Mouse (Mus musculus): ENCODE results near the gene Foxp1. TPM values are rescaled to one million over a fixed set of nuclear protein-coding genes. Genes with fewer than 3 reads are reported as not detected.

Gene Foxp1
- total RNA-seq, 4 experiments from 2014 or later, result 90.9 to 101 (median 95.2) TPM

DNA sequence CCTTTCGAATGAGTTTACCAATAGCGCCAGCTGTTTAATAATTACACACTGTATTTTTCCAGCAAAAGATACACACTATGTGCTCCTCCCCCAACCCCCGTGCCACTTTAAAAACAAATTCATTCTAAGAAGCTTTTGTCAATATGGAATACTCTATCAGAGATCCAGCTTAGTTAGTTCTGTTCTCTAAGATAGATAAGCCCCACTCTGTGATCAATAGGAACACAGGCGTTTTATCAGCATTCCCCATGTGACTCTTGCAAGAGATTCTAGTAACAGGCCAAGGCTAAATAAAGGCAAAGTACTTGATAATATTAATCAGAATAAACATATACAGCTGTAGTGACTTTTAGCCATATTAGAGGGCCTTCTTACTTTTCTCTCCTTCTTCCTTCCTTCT, 368.8 kb downstream of the Foxp1 start:
- DNase-seq (ENCODE audit: low spot score in 2 of 2), result no peak

DNA sequence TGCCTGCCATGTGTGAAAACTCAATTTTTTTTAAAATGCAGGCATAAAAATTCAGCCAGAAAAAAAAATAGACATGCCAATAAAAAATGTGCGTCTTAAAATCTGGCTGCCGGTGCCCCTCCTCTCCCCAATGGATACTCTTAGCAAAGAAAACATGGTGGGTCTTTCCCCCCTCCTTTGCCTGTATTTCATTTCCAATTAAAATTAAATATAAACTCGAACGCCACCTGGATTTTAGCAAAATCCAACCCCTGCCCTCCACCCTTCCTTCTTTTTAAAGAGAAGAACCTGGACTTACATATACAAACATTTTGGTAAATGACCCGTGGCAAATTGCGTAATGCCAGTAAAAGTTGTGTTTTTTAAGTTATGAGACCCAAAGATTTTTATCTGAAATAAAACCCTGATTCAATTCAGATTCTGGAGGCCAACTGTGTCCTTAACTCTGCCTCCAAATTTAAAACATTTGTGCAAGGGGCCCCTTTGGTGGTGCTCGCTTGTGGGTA, 376.1 kb downstream of the Foxp1 start:
- DNase-seq (ENCODE audit: low spot score in 2 of 2), result no peak

DNA sequence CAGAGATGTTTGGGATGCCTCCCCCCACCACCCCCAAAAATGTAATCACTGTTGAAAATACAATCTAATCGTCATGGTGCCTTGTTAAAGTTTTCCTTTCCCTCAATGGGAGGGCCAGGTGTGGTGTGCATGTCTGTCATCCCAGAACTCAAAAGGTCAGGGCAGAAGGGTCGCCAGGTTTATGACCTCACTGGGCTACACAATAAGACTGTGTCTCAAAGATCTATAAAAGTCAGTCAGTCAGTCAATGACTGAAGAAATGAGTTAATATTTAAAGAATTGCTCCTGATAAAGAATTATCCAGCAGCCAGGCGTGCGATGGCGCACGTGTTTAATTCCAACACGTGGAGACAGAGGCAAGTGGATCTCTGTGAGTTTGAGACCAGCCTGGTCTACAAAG, 377.5 kb downstream of the Foxp1 start:
- no peak for DNase-seq (ENCODE audit: low spot score in 2 of 2)

DNA sequence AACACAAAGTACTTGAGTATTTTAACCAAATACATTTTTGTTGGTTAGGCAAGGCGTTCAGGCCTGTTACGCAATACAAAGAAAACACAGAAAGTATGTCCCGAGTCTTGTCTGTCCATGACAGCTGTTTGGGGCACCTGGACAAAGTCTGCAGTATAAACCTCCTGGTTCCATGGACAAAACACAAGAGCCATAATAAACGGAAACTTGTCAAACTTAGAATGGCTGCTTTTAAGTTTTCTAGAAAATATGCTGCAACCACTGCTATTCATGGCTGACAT, 378.8 kb downstream of the Foxp1 start:
- DNase-seq (ENCODE audit: low spot score in 2 of 2), result no peak

DNA sequence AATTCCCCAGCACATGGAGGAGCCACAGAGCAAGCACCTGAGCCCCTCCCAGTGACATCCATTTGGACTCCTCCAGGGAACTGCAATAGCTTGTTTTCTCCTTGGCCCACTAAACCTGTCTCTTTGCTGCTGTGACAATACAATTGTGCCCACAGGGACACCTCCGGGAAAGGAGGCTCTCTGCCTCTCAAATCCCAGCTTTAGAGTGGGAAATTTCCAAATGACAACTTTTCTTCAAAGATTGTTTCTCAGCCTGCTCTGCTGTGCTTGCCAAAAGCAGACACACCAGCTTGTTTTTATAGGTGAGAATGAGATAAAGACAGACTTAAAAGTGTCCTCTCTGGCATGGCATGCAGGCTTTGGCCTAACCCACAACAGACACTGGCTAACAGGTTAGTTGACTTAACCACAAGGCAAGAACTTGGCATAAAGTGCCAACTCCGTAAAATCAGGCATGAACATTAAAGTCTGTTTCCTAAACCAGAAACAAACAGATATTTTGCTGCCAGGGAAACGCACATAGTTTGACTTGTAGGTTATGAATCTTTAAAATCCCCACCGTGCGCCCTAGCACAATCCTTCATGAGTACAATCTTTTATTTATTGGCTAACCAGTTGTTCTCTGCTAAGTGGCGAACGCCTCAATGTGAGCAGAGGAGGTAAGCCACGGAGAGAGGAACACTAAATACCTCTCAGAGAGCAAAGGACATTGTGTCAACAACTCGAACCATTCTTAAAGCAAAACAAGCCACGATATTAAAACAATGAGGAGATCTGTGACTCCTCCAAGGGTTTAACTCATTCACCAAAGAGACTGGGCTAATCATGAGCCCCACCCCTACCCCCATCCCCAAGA, 379.4 kb downstream of the Foxp1 start:
- no peak for DNase-seq (ENCODE audit: low spot score in 2 of 2)

DNA sequence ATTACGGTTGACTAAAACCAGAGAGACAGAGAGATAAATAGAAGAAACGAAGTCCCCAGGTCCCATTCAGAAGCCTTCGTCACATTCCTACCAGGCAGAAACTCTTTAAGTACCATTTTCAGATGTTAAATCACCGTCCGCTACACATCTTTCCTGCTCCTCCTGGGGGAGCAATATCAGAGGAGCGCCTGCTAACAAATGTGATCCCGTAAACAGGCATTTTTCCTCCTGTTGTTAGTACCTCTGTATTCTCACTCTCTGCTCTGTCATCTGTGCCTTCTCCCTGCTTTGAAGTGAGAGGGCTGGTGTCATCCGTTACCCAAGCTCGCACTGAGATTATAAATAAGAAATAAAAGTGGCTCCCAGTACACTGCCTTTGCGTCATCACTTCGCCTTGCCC, 384.5 kb downstream of the Foxp1 start:
- no peak for DNase-seq (ENCODE audit: low spot score in 2 of 2)

DNA sequence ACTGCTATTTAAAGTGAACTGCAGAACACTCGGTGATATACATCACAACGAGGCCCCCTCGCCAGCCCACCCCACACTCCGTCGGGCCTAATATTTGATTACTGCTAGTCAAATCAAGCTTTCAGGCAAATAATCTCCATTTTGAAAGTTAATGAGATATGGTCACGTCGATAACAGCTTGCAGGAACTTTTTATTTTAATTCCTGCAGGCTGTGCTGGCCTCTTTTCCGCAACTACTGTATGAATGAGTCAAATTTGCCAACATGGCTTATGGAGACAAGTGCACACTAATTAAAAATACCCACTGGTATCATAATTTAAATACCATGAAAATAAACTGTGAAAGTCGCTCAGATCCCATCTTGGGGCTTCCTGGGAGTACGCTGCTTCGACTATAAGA, 385.4 kb downstream of the Foxp1 start:
- no peak for DNase-seq (ENCODE audit: low spot score in 2 of 2)

DNA sequence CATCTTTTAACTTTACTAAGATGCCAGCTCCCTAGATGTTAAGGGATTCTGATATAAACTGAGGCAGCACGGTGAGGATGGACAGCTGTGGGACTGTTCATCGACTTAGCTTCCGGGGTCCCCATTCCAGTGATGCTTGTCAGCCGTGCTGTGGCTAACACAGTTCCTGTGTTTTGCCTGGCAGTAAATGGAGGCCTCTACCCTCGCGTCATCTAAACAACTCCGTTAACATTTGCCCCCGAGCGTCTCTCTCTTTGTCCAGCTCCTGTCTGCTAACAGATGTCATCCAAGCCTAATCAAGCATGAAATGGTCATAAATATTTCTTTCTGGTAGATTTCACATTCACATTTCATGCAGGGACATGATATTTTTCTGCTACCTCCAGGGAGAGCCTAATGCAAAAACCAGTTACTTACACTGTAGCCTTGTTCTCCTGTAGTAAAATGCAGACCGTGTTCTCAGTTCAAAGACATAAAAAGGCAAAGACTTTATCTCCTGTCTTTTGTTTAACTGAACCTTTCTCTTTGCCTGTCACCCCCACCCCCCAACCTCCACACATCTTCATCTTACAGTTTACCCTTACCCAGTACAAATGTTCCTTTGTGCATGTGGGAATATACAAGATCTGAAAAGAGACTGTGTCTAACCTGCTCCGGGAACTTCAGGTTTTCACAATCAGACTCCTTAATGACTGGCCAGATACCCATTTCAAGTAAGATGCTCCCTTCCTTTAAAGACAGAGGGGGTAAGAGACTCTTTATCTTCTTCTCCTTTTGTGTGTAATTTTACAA, 386.4 kb downstream of the Foxp1 start:
- no peak for DNase-seq (ENCODE audit: low spot score in 2 of 2)

DNA sequence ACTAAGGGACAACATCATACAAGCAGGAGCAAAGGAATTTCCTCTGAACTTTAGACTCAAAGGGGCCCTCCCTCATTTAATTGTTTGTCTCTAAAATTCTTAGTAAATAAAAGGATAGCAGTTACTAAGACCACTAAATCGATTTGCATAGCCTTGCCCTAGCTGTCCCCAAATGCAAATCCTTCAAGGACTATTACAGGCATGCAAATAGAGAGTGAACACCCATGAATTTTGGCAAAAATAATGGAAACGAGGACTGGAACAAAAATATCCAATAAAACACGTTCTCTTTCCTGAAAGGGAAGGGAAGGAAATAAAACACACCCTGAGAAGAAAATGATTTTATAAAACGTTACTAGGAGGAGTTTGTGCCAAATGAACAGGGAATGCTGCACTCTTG, 390.7 kb downstream of the Foxp1 start:
- DNase-seq (ENCODE audit: low spot score in 2 of 2), result no peak

DNA sequence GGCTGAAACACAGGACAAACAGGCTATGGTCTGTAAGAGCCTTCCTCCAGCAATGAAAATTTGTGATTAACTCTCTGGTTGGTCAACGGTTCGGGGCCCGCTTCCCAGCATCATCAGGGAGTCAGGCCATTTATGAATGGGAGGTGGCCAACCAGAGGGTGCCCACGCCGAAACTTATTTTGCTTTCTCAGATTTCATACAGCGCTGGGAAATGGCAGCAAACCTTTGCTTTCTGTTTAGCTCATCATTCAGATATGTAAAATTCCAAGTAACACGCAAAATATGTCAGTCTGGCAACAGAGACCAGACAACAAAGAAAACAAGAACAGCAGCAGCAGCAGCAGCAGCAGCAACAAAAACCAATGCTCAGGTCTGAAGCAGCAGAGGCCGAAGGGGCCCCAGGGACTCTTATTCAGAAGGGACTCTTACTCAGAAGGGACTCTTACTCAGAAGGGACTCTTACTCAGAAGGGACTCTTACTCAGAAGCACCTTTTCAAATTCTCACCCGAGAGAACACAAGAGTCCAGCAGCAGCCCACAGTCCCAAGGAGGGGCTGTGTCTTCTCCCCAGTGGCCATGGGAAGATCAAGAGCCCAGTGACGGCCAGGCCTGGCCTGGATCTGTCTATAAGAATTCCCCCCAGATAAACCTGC, 391.6 kb downstream of the Foxp1 start:
- DNase-seq (ENCODE audit: low spot score in 2 of 2), result no peak

DNA sequence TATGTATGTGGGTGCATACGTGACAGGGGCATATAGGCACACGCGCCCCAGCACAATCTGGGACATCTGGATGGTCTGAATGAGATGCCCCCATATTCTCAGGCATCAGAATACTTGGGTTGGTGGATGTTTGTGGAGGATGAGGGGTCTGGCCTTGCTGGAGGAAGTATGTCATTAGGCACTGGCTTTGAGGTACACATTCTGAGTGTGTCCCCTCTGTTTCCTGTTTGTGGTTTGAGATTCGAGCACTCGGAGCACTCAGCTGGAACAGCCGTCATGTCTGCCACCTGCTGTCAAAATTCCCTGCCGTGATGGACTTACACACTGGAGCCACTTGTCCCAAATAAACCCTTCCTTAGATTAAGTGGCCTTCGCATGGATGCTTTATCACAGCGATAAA, 395.8 kb downstream of the Foxp1 start:
- DNase-seq (ENCODE audit: low spot score in 2 of 2), result no peak

DNA sequence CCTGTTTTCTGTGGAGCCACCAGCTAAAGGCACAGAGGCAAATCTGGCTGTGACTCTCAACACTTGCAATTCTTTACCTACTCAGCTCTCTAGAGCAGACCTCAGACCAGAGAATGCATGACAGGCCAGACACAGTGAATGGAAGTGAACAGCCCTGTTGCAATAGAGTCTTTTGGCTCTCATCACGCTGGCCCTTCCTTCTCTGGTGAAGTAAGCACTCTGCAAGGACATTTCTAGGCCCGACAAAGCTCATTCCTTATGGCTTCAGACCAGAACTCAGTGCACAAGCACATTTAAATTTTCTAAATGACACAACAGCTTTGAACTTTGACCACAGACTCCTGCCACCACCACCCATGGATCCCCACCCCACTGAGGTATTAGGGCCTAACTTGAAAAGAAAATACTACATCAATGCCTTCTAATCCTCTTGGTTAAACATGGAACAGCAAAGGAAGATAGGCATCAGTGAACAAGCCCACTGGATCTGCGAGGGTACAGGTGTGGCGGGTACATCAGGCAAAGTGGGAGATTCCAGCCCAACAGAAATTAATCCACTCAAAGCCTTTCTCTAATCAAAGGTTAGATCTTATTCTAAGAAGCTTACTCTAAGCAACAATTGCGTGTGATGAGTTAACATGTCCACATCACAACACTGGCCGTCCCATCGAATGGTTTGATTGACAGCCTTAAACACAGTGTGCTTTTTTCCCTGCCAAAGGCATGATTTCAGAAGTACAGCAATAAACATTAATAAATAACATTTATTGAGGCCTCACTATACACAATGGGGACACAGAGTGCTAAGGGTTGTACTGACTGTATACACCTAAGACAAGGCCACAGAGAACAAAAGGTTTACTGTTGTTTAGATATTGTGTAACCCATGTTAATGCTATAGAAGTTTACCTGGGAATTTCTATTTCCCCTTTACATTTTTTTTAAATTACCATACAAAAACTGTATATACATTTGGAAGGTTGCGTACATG, 401.4 kb downstream of the Foxp1 start:
- no peak for DNase-seq (ENCODE audit: low spot score in 2 of 2)

DNA sequence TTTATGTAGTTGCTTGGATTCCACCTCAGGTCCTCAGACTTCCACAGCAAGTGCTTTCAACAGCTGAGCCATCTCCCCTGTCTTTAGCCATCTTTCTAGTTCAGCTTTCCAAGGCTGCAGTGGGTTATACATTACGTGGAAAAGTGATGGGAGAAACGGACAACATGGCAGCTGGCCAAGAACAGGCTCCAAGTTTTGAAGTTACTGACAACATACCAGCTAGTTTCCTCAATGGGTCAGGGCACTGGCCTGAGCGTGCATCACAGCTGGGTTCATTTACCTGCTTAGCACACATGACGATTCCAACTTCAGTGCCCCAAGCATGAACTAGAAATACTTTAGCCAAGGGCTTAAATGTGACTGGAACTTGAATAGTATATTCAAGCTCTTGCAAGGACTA, 404.0 kb downstream of the Foxp1 start:
- no peak for DNase-seq (ENCODE audit: low spot score in 2 of 2)

DNA sequence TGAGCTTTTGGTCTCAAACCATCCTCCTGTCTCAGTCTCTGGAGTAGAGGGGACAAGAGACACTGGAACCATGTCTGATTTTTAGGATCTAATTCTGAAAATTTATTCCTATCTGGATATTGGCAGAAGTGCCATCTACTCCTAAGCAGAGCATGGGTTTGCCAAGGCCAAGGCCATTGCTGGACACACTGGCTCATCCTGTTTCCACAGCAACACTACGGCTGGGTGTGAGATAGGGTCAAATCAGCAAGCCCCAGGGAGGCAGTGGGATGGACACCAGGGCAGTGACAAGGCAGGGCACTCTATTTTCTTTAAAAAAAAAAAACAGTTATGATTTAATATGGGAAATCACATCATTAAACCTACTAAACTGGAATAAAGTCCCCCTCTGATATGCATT, 405.1 kb downstream of the Foxp1 start:
- no peak for DNase-seq (ENCODE audit: low spot score in 2 of 2)

DNA sequence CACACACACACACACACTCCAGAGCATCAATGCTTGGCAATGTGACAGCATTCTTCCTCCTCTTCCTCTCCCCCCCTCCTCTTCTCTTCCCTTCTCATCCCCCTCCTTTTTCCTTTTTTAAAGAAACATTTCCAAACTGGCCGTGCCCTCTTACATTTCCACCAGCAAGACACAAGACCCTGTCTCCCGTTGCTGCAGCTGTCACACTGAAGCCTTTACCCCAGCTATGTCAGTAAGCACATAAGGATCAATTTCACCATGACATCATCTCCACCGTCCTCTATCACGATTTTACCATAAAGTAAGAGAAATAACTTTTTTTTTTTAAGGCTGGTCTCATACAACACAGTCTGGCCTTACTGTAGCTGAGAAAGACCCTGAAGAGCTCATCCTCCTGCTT, 410.7 kb downstream of the Foxp1 start:
- no peak for DNase-seq (ENCODE audit: low spot score in 2 of 2)

DNA sequence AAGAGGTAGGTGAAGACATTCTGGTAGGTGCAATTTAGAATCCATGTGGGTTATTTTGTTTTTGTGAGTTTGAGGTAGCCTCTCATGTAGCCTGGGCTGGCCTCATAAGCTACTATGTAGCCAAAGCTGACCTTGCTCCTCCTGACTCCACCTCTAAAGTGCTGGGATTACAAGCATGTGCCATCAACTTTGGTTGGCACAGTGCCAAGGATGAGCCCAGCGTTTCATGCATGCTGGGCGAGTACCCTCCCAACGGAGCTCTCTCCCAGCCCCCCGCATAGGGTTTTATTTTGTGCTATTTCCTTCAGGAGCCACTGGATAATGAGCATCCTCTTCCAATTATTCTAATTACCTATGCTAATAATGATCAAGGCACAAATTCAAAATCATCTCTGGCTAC, 414.1 kb downstream of the Foxp1 start:
- no peak for DNase-seq (ENCODE audit: low spot score in 2 of 2)

DNA sequence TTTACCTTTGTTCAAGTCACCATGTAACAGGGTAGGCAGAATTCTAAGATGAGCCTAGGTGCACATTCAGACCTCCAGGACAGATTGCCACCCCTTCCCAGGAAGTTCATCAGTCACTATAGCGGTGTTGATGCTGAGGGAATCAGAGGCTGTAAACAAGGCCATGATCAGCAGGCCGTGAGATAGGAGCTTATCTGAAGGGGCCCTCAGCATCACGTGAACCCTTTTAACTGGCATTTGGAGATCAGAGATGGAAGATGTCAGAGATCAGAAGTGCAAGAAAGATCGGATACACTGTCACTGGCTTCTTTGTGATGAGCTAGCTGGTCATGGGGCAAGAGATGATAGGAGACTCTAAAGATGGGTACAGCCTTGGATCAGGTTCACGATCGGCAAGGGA, 414.8 kb downstream of the Foxp1 start:
- no peak for DNase-seq (ENCODE audit: low spot score in 2 of 2)

DNA sequence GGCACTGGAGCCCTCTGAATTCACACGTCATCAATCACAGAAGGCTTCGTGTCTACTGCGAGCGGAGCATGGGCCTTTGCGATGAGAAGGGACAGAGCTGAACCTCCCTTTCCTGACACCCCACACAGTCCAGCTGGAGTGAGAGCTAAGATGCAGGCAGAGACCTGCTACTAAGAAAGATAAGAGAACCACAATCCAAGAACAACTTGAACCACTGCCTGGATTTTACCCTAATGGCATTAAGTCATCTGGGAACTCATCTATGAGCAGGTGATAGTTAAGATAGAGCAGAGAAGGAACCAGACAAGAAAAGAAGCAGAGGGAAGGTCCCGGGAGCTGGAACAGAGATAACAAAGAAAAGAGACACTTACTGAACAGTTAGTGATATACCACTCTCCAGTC, 415.4 kb downstream of the Foxp1 start:
- DNase-seq (ENCODE audit: low spot score in 2 of 2), result no peak

DNA sequence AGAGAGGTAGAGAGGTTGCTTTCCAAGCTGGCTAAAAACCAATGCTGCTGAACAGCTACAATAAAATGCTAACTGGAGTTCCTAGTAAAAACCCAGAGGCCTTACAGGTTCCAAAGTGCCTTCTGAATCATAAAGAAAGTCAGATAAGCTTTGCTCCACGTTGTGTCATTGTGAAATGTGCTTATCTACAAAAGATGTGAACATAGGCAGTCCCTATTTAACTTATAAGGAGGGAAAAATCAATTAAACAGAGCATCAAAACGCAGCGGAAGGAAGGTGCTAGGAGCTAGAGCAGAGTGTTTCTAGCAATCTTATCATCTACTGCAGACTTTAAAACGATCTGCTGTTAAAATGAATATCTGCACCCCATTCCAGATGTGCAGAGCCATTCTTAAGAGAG, 416.5 kb downstream of the Foxp1 start:
- no peak for DNase-seq (ENCODE audit: low spot score in 2 of 2)

DNA sequence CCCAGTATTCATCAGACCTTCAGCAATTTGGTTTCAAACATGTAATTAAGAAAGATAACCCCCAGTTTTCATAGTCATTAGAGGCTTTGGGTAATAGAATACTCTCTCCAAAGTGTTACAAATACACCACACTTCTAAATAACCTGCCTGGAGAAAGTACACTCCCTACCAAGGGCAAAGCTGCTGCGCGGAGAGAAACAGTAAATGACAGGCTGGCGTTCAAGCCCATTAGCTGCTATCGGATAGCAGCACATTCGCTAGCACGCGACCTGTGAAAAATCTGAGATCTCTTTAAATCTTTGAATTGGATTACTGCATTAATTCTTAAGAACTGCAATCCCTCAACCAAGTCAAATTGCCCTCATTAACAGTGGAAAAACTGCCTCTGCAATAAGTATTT, 418.1 kb downstream of the Foxp1 start:
- DNase-seq (ENCODE audit: low spot score in 2 of 2), result no peak

DNA sequence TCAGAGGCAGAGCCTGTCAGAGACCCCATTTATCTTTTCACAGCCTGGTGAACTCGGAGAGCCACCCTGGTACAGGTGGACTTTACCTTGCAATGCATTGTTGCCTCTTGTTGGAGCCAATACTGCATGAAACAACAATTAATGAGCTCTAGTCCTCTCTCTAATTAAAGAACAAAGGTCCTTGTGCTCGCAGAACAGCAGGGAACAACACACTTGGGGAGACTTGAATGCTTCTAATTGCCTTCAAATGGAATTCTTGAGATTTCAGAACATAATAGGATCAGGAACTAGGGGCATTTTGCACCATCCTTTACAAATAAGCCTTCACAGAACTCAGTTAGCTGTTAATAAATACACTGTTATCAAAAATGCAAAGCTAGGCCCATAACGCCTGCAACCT, 418.6 kb downstream of the Foxp1 start:
- DNase-seq (ENCODE audit: low spot score in 2 of 2), result no peak
